Mouse (Mus musculus): ENCODE measurements around the gene Nek4. TPM values are rescaled to one million over a fixed set of nuclear protein-coding genes. Genes with fewer than 3 reads are reported as not detected.
A peak's percentile ranks its signal among the peaks of the same experiment; 100 is the strongest.

The Nek4 gene
- polyA plus RNA-seq, 1 experiment from 2014 or later: 5.4 TPM

- H3K9me3 ChIP-seq (replicated peaks): no peaks in the 10 kb centered on the region
- no peak overlapping the region for H3K27ac ChIP-seq
- no peak overlapping the region for H3K9ac ChIP-seq
- no peak overlapping the region for H3K4me3 ChIP-seq
- no peak overlapping the region for H3K4me2 ChIP-seq
- no peaks in the 10 kb centered on the region for H3K36me3 ChIP-seq
- WGBS: 98% methylated on average over 1 of the region's 1 CpGs
- H3K27me3 ChIP-seq: no peaks in the 10 kb centered on the region
- no peak for ATAC-seq (replicated peaks; ENCODE audit: insufficient number of reproducible peaks, insufficient read depth, low FRiP score, low read depth)
- no peaks in the 10 kb centered on the region for H3K4me1 ChIP-seq (replicated peaks)
Measured at GRCm38 (mm10) chr14:30960366-30960765, 9.2 kb downstream of the Nek4 start.

GRCm38 (mm10) chr14:30974204-30974603 is 23.0 kb downstream of the Nek4 start:
- H3K36me3 ChIP-seq: no peaks in the 10 kb centered on the region; the same call in 1 of the 2 replicates
- no peak overlapping the region for H3K4me2 ChIP-seq
- H3K9me3 ChIP-seq (replicated peaks): no peaks in the 10 kb centered on the region
- H3K27ac ChIP-seq: 0 out of 2 replicates have a peak overlapping the region, but pooled peaks have one; percentile 16
- WGBS: 55% methylated on average over 6 of the region's 6 CpGs
- no peak overlapping the region for H3K9ac ChIP-seq
- H3K4me3 ChIP-seq: no peak overlapping the region
- peak; percentile 43; the same call in 1 of the 2 replicates for ATAC-seq (replicated peaks; ENCODE audit: insufficient number of reproducible peaks, insufficient read depth, low FRiP score, low read depth)
- H3K4me1 ChIP-seq (replicated peaks): no peaks in the 10 kb centered on the region; the same call in 1 of the 2 replicates
- no peaks in the 10 kb centered on the region for H3K27me3 ChIP-seq

- Histone ChIP-seq H3K9ac (no peak overlapping the region), H3K36me3 (no peaks in the 10 kb centered on the region; the same call in 1 of the 2 replicates), H3K4me3 (no peak overlapping the region), H3K27me3 (no peaks in the 10 kb centered on the region), H3K9me3 (replicated peaks) (no peaks in the 10 kb centered on the region), H3K4me1 (replicated peaks) (no peaks in the 10 kb centered on the region; the same call in 1 of the 2 replicates), H3K27ac (no peak overlapping the region), H3K4me2 (no peak overlapping the region)
- WGBS: 70% methylated on average over 3 of the region's 3 CpGs
- no peak for ATAC-seq (replicated peaks; ENCODE audit: insufficient number of reproducible peaks, insufficient read depth, low FRiP score, low read depth)
Measured at GRCm38 (mm10) chr14:30976222-30976621, 25.0 kb downstream of the Nek4 start.

GRCm38 (mm10) chr14:30996417-30996816 is 45.2 kb downstream of the Nek4 start:
- H3K4me2 ChIP-seq: no peak overlapping the region
- no peak overlapping the region for H3K9ac ChIP-seq
- H3K4me3 ChIP-seq: no peak overlapping the region
- no peaks in the 10 kb centered on the region for H3K9me3 ChIP-seq (replicated peaks)
- H3K36me3 ChIP-seq: 0 out of 2 replicates have a peak, but pooled peaks cover 3% of the 10 kb centered on the region
- no peak for ATAC-seq (replicated peaks; ENCODE audit: insufficient number of reproducible peaks, insufficient read depth, low FRiP score, low read depth)
- H3K27me3 ChIP-seq: no peaks in the 10 kb centered on the region
- no peak overlapping the region for H3K27ac ChIP-seq
- H3K4me1 ChIP-seq (replicated peaks): peaks cover 8% of the 10 kb centered on the region

- Histone ChIP-seq H3K9ac (peak overlapping the region; percentile 94), H3K36me3 (peaks cover 7% of the 10 kb centered on the region; the same call in 1 of the 2 replicates), H3K27me3 (no peaks in the 10 kb centered on the region), H3K9me3 (replicated peaks) (no peaks in the 10 kb centered on the region), H3K27ac (no peak overlapping the region), H3K4me2 (peak overlapping the region; percentile 74), H3K4me3 (peak overlapping the region; percentile 95), H3K4me1 (replicated peaks) (peaks cover 16% of the 10 kb centered on the region)
- no peak for ATAC-seq (replicated peaks; ENCODE audit: insufficient number of reproducible peaks, insufficient read depth, low FRiP score, low read depth)
- 58% methylated on average over 10 of the region's 10 CpGs for WGBS
Measured at GRCm38 (mm10) chr14:31000356-31000755, 49.2 kb downstream of the Nek4 start.

- Histone ChIP-seq H3K36me3 (peaks cover 7% of the 10 kb centered on the region; the same call in 1 of the 2 replicates), H3K27me3 (no peaks in the 10 kb centered on the region), H3K9ac (peak overlapping the region; percentile 94), H3K4me1 (replicated peaks) (peaks cover 16% of the 10 kb centered on the region), H3K27ac (peak overlapping the region; percentile 93), H3K4me3 (peak overlapping the region; percentile 95), H3K4me2 (peak overlapping the region; percentile 74), H3K9me3 (replicated peaks) (no peaks in the 10 kb centered on the region)
- WGBS: under 1% methylated on average over 21 of the region's 21 CpGs
- no peak for ATAC-seq (replicated peaks; ENCODE audit: insufficient number of reproducible peaks, insufficient read depth, low FRiP score, low read depth)
Measured at GRCm38 (mm10) chr14:31000816-31001306, 49.7 kb downstream of the Nek4 start.

GRCm38 (mm10) chr14:31001307-31002205 is 50.4 kb downstream of the Nek4 start, which contains the start of the genes Glt8d1 and Spcs1:
TSS of gene Glt8d1 (plus strand) at chr14:31001400.
TSS of gene Spcs1 (minus strand) at chr14:31001672.
- Histone ChIP-seq H3K36me3 (peaks cover 7% of the 10 kb centered on the region; the same call in 1 of the 2 replicates), H3K9ac (peak within 1 kb of the TSS; percentile 94), H3K27ac (peak within 1 kb of the TSS; percentile 93), H3K4me2 (peak within 1 kb of the TSS; percentile 74), H3K27me3 (no peaks in the 10 kb centered on the region), H3K4me3 (peak within 1 kb of the TSS; percentile 95), H3K9me3 (replicated peaks) (no peaks in the 10 kb centered on the region), H3K4me1 (replicated peaks) (peaks cover 16% of the 10 kb centered on the region)
- ATAC-seq (replicated peaks; ENCODE audit: insufficient number of reproducible peaks, insufficient read depth, low FRiP score, low read depth): peak; percentile 90
- under 1% methylated on average over 84 of the region's 84 CpGs for WGBS

- no peak overlapping the region for H3K4me3 ChIP-seq
- no peaks in the 10 kb centered on the region for H3K9me3 ChIP-seq (replicated peaks)
- 65% methylated on average over 2 of the region's 2 CpGs for WGBS
- peaks cover 16% of the 10 kb centered on the region for H3K4me1 ChIP-seq (replicated peaks)
- H3K9ac ChIP-seq: no peak overlapping the region
- H3K4me2 ChIP-seq: no peak overlapping the region
- peaks cover 29% of the 10 kb centered on the region for H3K36me3 ChIP-seq
- no peaks in the 10 kb centered on the region for H3K27me3 ChIP-seq
- H3K27ac ChIP-seq: no peak overlapping the region
- no peak for ATAC-seq (replicated peaks; ENCODE audit: insufficient number of reproducible peaks, insufficient read depth, low FRiP score, low read depth)
Measured at GRCm38 (mm10) chr14:31004527-31004926, 53.4 kb downstream of the Nek4 start.

- Histone ChIP-seq H3K27ac (no peak overlapping the region), H3K4me3 (no peak overlapping the region), H3K4me2 (no peak overlapping the region), H3K27me3 (no peaks in the 10 kb centered on the region), H3K36me3 (peaks cover 49% of the 10 kb centered on the region), H3K9ac (no peak overlapping the region), H3K9me3 (replicated peaks) (no peaks in the 10 kb centered on the region), H3K4me1 (replicated peaks) (peaks cover 8% of the 10 kb centered on the region)
- no peak for ATAC-seq (replicated peaks; ENCODE audit: insufficient number of reproducible peaks, insufficient read depth, low FRiP score, low read depth)
- WGBS: 71% methylated on average over 5 of the region's 5 CpGs
Measured at GRCm38 (mm10) chr14:31006779-31007178, 55.6 kb downstream of the Nek4 start.

- no peaks in the 10 kb centered on the region for H3K4me1 ChIP-seq (replicated peaks)
- H3K9me3 ChIP-seq (replicated peaks): no peaks in the 10 kb centered on the region
- no peak for ATAC-seq (replicated peaks; ENCODE audit: insufficient number of reproducible peaks, insufficient read depth, low FRiP score, low read depth)
- no peak overlapping the region for H3K9ac ChIP-seq
- no peaks in the 10 kb centered on the region for H3K27me3 ChIP-seq
- WGBS: 93% methylated on average over 3 of the region's 3 CpGs
- no peak overlapping the region for H3K4me2 ChIP-seq
- H3K4me3 ChIP-seq: no peak overlapping the region
- H3K36me3 ChIP-seq: peaks cover 93% of the 10 kb centered on the region
- no peak overlapping the region for H3K27ac ChIP-seq
Measured at GRCm38 (mm10) chr14:31011588-31011987, 60.4 kb downstream of the Nek4 start.

GRCm38 (mm10) chr14:31013928-31014327 is 62.8 kb downstream of the Nek4 start:
- H3K36me3 ChIP-seq: peaks cover 87% of the 10 kb centered on the region
- no peak overlapping the region for H3K4me2 ChIP-seq
- H3K9me3 ChIP-seq (replicated peaks): no peaks in the 10 kb centered on the region
- no peak overlapping the region for H3K27ac ChIP-seq
- no peaks in the 10 kb centered on the region for H3K27me3 ChIP-seq
- ATAC-seq (replicated peaks; ENCODE audit: insufficient number of reproducible peaks, insufficient read depth, low FRiP score, low read depth): no peak
- 87% methylated on average over 2 of the region's 2 CpGs for WGBS
- H3K4me3 ChIP-seq: no peak overlapping the region
- H3K9ac ChIP-seq: no peak overlapping the region
- H3K4me1 ChIP-seq (replicated peaks): peaks cover 9% of the 10 kb centered on the region
